Mouse (Mus musculus): ENCODE measurements around the gene Rgma. TPM values are rescaled to one million over a fixed set of nuclear protein-coding genes. Genes with fewer than 3 reads are reported as not detected.

Gene Rgma
- polyA plus RNA-seq, 1 experiment from 2014 or later = 6.6 TPM

- Histone ChIP-seq H3K9ac (ENCODE audit: low read depth, low read length) (peak overlapping the region; percentile 50; the same call in 1 of the 2 replicates), H3K4me3 (replicated peaks; ENCODE audit: low read depth, low read length) (peak overlapping the region; percentile 55), H3K9me3 (replicated peaks; ENCODE audit: low read length) (no peaks in the 10 kb centered on the region), H3K36me3 (ENCODE audit: insufficient read depth, low read length) (no peaks in the 10 kb centered on the region), H3K27ac (no peak overlapping the region), H3K27me3 (ENCODE audit: insufficient read depth, low read length) (peaks cover 9% of the 10 kb centered on the region; the same call in 1 of the 2 replicates), H3K4me1 (replicated peaks; ENCODE audit: insufficient read depth, low read length) (peaks cover 8% of the 10 kb centered on the region), H3K4me2 (ENCODE audit: low read length) (peak overlapping the region; percentile 99)
- under 1% methylated on average over 39 of the region's 39 CpGs for WGBS
- DNase-seq (ENCODE audit: low spot score) (peak; percentile 97), ATAC-seq (replicated peaks; ENCODE audit: low FRiP score, low read depth) (peak; percentile 55)
- peak; percentile 85 for TF ChIP-seq CTCF (IDR thresholded peaks at IDR 0.05; ENCODE audit: low read depth)
These were observed 1.0 kb downstream of the Rgma start for GRCm38 (mm10) chr7:73376101-73377001.

GRCm38 (mm10) chr7:73377307-73377706, 2.0 kb downstream of the Rgma start:
- Histone ChIP-seq H3K4me1 (replicated peaks; ENCODE audit: insufficient read depth, low read length) (peaks cover 5% of the 10 kb centered on the region), H3K27me3 (ENCODE audit: insufficient read depth, low read length) (peaks cover 9% of the 10 kb centered on the region; the same call in 1 of the 2 replicates), H3K36me3 (ENCODE audit: insufficient read depth, low read length) (no peaks in the 10 kb centered on the region), H3K4me2 (ENCODE audit: low read length) (no peak overlapping the region), H3K9me3 (replicated peaks; ENCODE audit: low read length) (no peaks in the 10 kb centered on the region), H3K27ac (no peak overlapping the region), H3K9ac (ENCODE audit: low read depth, low read length) (no peak overlapping the region), H3K4me3 (replicated peaks; ENCODE audit: low read depth, low read length) (no peak overlapping the region)
- no peak for DNase-seq (ENCODE audit: low spot score)
- ATAC-seq (replicated peaks; ENCODE audit: low FRiP score, low read depth) = no peak
- TF ChIP-seq CTCF (IDR thresholded peaks at IDR 0.05; ENCODE audit: low read depth) = no peak
- 62% methylated on average over 12 of the region's 12 CpGs for WGBS

DNA sequence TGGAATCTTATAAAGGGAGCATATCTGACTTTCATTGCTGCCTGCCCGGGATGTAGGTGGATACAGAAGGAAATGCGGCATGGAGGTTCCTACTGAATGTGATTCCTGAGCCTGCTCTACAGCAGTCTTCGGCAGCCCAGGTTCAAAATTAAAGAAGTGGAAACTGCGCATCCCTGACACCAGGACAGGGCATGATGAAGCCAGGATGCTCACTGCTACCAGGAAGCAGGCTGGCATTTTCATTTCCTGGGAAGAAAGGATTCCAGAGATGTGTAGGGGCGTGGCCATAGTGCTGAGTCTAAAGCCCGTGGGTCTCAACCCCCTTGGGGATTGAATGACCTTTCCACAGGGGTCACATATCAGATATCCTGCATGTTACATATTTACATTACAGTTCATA, 2.7 kb downstream of the Rgma start:
- H3K4me3 ChIP-seq (replicated peaks; ENCODE audit: low read depth, low read length) = no peak overlapping the region
- WGBS = 79% methylated on average over 6 of the region's 6 CpGs

GRCm38 (mm10) chr7:73382843-73383242, 7.5 kb downstream of the Rgma start:
- no peak for TF ChIP-seq CTCF (IDR thresholded peaks at IDR 0.05; ENCODE audit: low read depth)
- Histone ChIP-seq H3K27ac (no peak overlapping the region), H3K27me3 (ENCODE audit: insufficient read depth, low read length) (no peaks in the 10 kb centered on the region), H3K4me1 (replicated peaks; ENCODE audit: insufficient read depth, low read length) (no peaks in the 10 kb centered on the region), H3K9me3 (replicated peaks; ENCODE audit: low read length) (no peaks in the 10 kb centered on the region), H3K36me3 (ENCODE audit: insufficient read depth, low read length) (no peaks in the 10 kb centered on the region), H3K9ac (ENCODE audit: low read depth, low read length) (no peak overlapping the region), H3K4me2 (ENCODE audit: low read length) (no peak overlapping the region), H3K4me3 (replicated peaks; ENCODE audit: low read depth, low read length) (no peak overlapping the region)
- no peak for ATAC-seq (replicated peaks; ENCODE audit: low FRiP score, low read depth)
- WGBS = 82% methylated on average over 7 of the region's 7 CpGs
- DNase-seq (ENCODE audit: low spot score) = no peak

More for the DNA sequence above, 2.7 kb downstream of the Rgma start:
- Histone ChIP-seq H3K9ac (ENCODE audit: low read depth, low read length) (no peak overlapping the region), H3K4me2 (ENCODE audit: low read length) (no peak overlapping the region), H3K27ac (no peak overlapping the region), H3K9me3 (replicated peaks; ENCODE audit: low read length) (no peaks in the 10 kb centered on the region), H3K36me3 (ENCODE audit: insufficient read depth, low read length) (no peaks in the 10 kb centered on the region), H3K4me1 (replicated peaks; ENCODE audit: insufficient read depth, low read length) (peaks cover 5% of the 10 kb centered on the region), H3K27me3 (ENCODE audit: insufficient read depth, low read length) (peaks cover 6% of the 10 kb centered on the region; the same call in 1 of the 2 replicates)
- no peak for DNase-seq (ENCODE audit: low spot score)
- no peak for TF ChIP-seq CTCF (IDR thresholded peaks at IDR 0.05; ENCODE audit: low read depth)
- ATAC-seq (replicated peaks; ENCODE audit: low FRiP score, low read depth) = no peak

GRCm38 (mm10) chr7:73388866-73389265, 13.6 kb downstream of the Rgma start:
- no peak overlapping the region for H3K4me3 ChIP-seq (replicated peaks; ENCODE audit: low read depth, low read length)
- H3K4me1 ChIP-seq (replicated peaks; ENCODE audit: insufficient read depth, low read length) = peaks cover 18% of the 10 kb centered on the region; the same call in 1 of the 2 replicates
- H3K27ac ChIP-seq = no peak overlapping the region
- WGBS = 71% methylated on average over 2 of the region's 2 CpGs
- H3K9ac ChIP-seq (ENCODE audit: low read depth, low read length) = no peak overlapping the region
- H3K27me3 ChIP-seq (ENCODE audit: insufficient read depth, low read length) = no peaks in the 10 kb centered on the region
- no peak for DNase-seq (ENCODE audit: low spot score)
- H3K36me3 ChIP-seq (ENCODE audit: insufficient read depth, low read length) = no peaks in the 10 kb centered on the region
- TF ChIP-seq CTCF (IDR thresholded peaks at IDR 0.05; ENCODE audit: low read depth) = peak; percentile 29; the same call in 1 of the 2 replicates
- H3K4me2 ChIP-seq (ENCODE audit: low read length) = no peak overlapping the region
- ATAC-seq (replicated peaks; ENCODE audit: low FRiP score, low read depth) = no peak
- H3K9me3 ChIP-seq (replicated peaks; ENCODE audit: low read length) = no peaks in the 10 kb centered on the region

DNA sequence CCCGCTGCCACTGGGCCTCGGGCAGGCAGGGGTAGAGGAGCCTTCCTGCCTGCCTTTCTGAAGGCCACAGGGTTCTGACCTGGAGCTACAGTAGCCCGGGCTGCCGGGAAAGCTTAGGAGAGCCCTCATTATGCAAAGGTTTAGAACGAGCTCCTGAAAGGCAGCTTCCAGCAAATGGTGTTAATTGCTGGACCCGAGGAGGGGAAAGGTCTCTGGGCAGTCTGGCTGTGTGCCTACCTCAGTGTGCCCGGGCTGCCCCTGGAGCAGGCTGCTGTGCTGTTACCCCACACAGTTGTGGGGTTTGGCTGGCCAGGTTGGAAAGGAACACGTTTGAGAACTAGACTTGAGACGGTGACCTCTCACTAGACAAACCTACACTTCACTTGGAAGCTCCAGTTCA, 14.1 kb downstream of the Rgma start:
- Histone ChIP-seq H3K36me3 (ENCODE audit: insufficient read depth, low read length) (no peaks in the 10 kb centered on the region), H3K9me3 (replicated peaks; ENCODE audit: low read length) (no peaks in the 10 kb centered on the region), H3K9ac (ENCODE audit: low read depth, low read length) (peak overlapping the region; percentile 36; the same call in 1 of the 2 replicates), H3K27me3 (ENCODE audit: insufficient read depth, low read length) (no peaks in the 10 kb centered on the region), H3K4me1 (replicated peaks; ENCODE audit: insufficient read depth, low read length) (peaks cover 19% of the 10 kb centered on the region; the same call in 1 of the 2 replicates), H3K4me3 (replicated peaks; ENCODE audit: low read depth, low read length) (no peak overlapping the region), H3K4me2 (ENCODE audit: low read length) (peak overlapping the region; percentile 83; the same call in 1 of the 2 replicates), H3K27ac (0 out of 2 replicates have a peak overlapping the region, but pooled peaks have one; percentile 14)
- TF ChIP-seq CTCF (IDR thresholded peaks at IDR 0.05; ENCODE audit: low read depth) = no peak
- DNase-seq (ENCODE audit: low spot score) (no peak), ATAC-seq (replicated peaks; ENCODE audit: low FRiP score, low read depth) (no peak)
- WGBS = 14% methylated on average over 9 of the region's 9 CpGs
